Mouse (Mus musculus) heart, adult 2 months (tissue): ENCODE data around the gene Dgka. TPM values are rescaled to one million over a fixed set of nuclear protein-coding genes. Genes with fewer than 3 reads are reported as not detected.

Source experiments
- DNase-seq, 2 experiments: peaks; one replicate each; pipeline ENCODE4 v3.0.0; 2021
- H3K27ac ChIP-seq: fragments of 200-600 bp; 2 replicates; pipeline ENCODE4 v1.8.1; 2022
- H3K27me3 ChIP-seq: fragments of 200-500 bp; 2 replicates; pipeline ENCODE4 v1.6.1; 2012; ENCODE audit warnings: mild to moderate bottlenecking, low read length, inconsistent platforms, mixed read lengths; ENCODE audit not compliant: control insufficient read depth, insufficient read depth
- H3K36me3 ChIP-seq: fragments of 200-500 bp; 2 replicates; pipeline ENCODE4 v1.6.1; 2012; ENCODE audit warnings: low read length, inconsistent platforms; ENCODE audit not compliant: control insufficient read depth, insufficient read depth
- H3K4me1 ChIP-seq: fragments of 200-500 bp; 2 replicates; pipeline ENCODE4 v1.6.1; 2011; ENCODE audit warnings: low read length; ENCODE audit not compliant: control insufficient read depth, insufficient read depth
- H3K4me3 ChIP-seq: fragments of 200-600 bp; 2 replicates; pipeline ENCODE4 v1.8.1; 2022
- H3K79me2 ChIP-seq: fragments of 200-500 bp; replicated peaks from 2 replicates; pipeline ENCODE4 v1.6.1; 2012; ENCODE audit warnings: mild to moderate bottlenecking, inconsistent platforms, low read length, moderate library complexity, mixed read lengths; ENCODE audit not compliant: control insufficient read depth, insufficient read depth
- H3K9ac ChIP-seq: fragments of 200-500 bp; 2 replicates; pipeline ENCODE4 v1.6.1; 2012; ENCODE audit warnings: low read depth, mild to moderate bottlenecking, control low read depth, inconsistent platforms, low read length, mixed read lengths
- CTCF ChIP-seq: fragments of 200-600 bp; IDR thresholded peaks from 2 replicates; pipeline ENCODE4 v1.8.1; 2022; ENCODE audit warnings: antibody characterized with exemption, mild to moderate bottlenecking, moderate library complexity
- EP300 ChIP-seq: fragments of 200-500 bp; IDR thresholded peaks from 2 replicates; pipeline ENCODE4 v1.6.1; 2011; ENCODE audit warnings: low read depth, low read length, control low read depth; ENCODE audit not compliant: insufficient read depth
- POLR2A ChIP-seq: fragments of 200-500 bp; IDR thresholded peaks from 2 replicates; pipeline ENCODE4 v1.6.1; 2011; ENCODE audit warnings: mild to moderate bottlenecking, low read depth, low read length, control low read depth; ENCODE audit not compliant: insufficient read depth
- WGBS: fragments of 180-500 bp; shearing (Covaris S2); methylation state at CpG from one replicate; pipeline ENCODE4 v1.1.7; 2018; 5-methylcytosine and 5-hydroxymethylcytosine counted together
- intact Hi-C: fragments of 180-260 bp; cut with DNase I; formaldehyde crosslinking; loops from one replicate; pipeline ENCODE4 v1.15.1; 2025
- polyA plus RNA-seq: library from polyadenylated mRNA; depleted of rRNA; stranded (reverse); fragments of >200 nt; gene quantifications from 2 replicates; pipeline ENCODE4 v1.2.3, GENCODE M21; 2012
- total RNA-seq, 2 experiments: library from RNA; stranded (reverse); gene quantifications; 2 replicates each; pipeline ENCODE4 v1.2.3; 2021

Dgka gene
- total and polyA plus RNA-seq, 3 experiments, result 11.2 to 17.5 (median 12.6) TPM

- DNase-seq, result peak; percentile 83 to 84
- intact Hi-C loops, result loop anchor here (1.0 to 10.0 kb wide), 4 partner anchors 30 to 1684 kb away; partner anchors contain the start of genes Cdk4, March9 and Ormdl2
- H3K27me3 ChIP-seq, result no peaks in the 10 kb centered on the region
- peaks cover 2% of the 10 kb centered on the region; the same call in 1 of the 2 replicates for H3K79me2 ChIP-seq
- no peaks in the 10 kb centered on the region for H3K36me3 ChIP-seq
- peak overlapping the region; percentile 90 for H3K27ac ChIP-seq
- peak; percentile 60; the same call in 1 of the 2 replicates for TF ChIP-seq EP300
- TF ChIP-seq POLR2A, result peak; percentile 63
- peak; percentile 53 for TF ChIP-seq CTCF
- peak overlapping the region; percentile 70 for H3K9ac ChIP-seq
- WGBS, result under 1% methylated on average over 37 of the region's 37 CpGs
- H3K4me1 ChIP-seq, result peaks cover 5% of the 10 kb centered on the region
- H3K4me3 ChIP-seq, result peak overlapping the region; percentile 83
Observed at GRCm38 (mm10) chr10:128748252-128748864, 3.7 kb upstream of the Dgka start.

GRCm38 (mm10) chr10:128747646-128748251, 3.1 kb upstream of the Dgka start, which contains the start of gene Pym1:
Gene Pym1, plus strand, starts transcription at chr10:128747889.
- WGBS, result under 1% methylated on average over 36 of the region's 36 CpGs
- Histone ChIP-seq H3K9ac (peak within 1 kb of the TSS; percentile 70), H3K27me3 (no peaks in the 10 kb centered on the region), H3K4me1 (peaks cover 5% of the 10 kb centered on the region), H3K27ac (peak within 1 kb of the TSS; percentile 90), H3K36me3 (no peaks in the 10 kb centered on the region), H3K4me3 (peak within 1 kb of the TSS; percentile 83), H3K79me2 (peaks cover 2% of the 10 kb centered on the region; the same call in 1 of the 2 replicates)
- intact Hi-C loops, result loop anchor here (1.0 to 10.0 kb wide), 4 partner anchors 31 to 1683 kb away; partner anchors contain the start of genes Cdk4, March9 and Ormdl2
- peak; percentile 76 for TF ChIP-seq POLR2A
- TF ChIP-seq EP300, result 0 out of 2 replicates have a peak, but pooled peaks have one; percentile 54
- no peak for TF ChIP-seq CTCF
- peak; percentile 85 to 89 for DNase-seq

- H3K4me3 ChIP-seq, result peak overlapping the region; percentile 83
- H3K27me3 ChIP-seq, result no peaks in the 10 kb centered on the region
- no peaks in the 10 kb centered on the region; the same call in 1 of the 2 replicates for H3K36me3 ChIP-seq
- no peaks in the 10 kb centered on the region for H3K79me2 ChIP-seq
- H3K4me1 ChIP-seq, result peaks cover 5% of the 10 kb centered on the region
- no peak for DNase-seq
- intact Hi-C loops, result loop anchor here (5.0 to 10.0 kb wide), 2 partner anchors 75 to 1682 kb away; partner anchors contain the start of genes Cdk4, March9 and Ormdl2
- TF ChIP-seq EP300 (no peak), CTCF (no peak), POLR2A (no peak)
- 36% methylated on average over 9 of the region's 9 CpGs for WGBS
- H3K27ac ChIP-seq, result peak overlapping the region; percentile 90
- peak overlapping the region; percentile 61 for H3K9ac ChIP-seq
Observed at GRCm38 (mm10) chr10:128746972-128747645, 2.5 kb upstream of the Dgka start.

DNA sequence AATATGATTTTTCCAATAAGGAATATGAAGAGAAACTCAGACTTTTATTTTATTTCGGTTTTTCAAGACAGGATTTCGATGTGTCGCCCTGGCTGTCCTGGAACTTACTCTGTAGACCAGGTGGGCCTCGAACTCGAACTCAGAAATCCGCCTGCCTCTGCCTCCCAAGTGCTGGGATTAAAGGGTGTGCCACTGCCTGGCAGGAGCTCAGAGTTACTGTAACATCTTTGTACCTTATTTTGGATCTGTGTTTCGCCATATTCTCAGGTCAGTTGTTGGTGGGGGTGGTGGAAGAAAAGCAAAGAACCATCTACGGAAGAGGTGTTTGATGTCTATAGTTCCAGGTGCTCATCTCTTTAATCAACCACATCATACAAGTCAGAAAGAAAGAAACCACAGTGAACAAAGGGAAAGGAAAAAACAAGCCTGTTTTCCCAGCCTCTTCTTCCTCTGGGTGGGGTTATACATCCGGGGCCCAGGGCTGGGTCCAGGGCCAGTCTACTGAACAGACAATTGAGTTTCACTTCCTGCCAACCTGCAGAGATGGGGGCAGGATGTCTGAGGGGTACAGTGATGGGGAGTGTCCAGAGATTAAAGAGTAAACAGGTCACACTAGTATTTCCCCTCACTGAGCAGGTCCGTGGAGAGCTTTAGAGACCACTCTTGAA, 1.4 kb upstream of the Dgka start:
- Histone ChIP-seq H3K9ac (no peak overlapping the region), H3K79me2 (no peaks in the 10 kb centered on the region), H3K4me3 (no peak overlapping the region), H3K36me3 (no peaks in the 10 kb centered on the region; the same call in 1 of the 2 replicates), H3K27ac (peak overlapping the region; percentile 90), H3K27me3 (no peaks in the 10 kb centered on the region), H3K4me1 (peaks cover 5% of the 10 kb centered on the region)
- no peak for TF ChIP-seq POLR2A
- no peak for TF ChIP-seq CTCF
- no peak for TF ChIP-seq EP300
- WGBS, result 81% methylated on average over 10 of the region's 10 CpGs
- intact Hi-C loops, result loop anchor here (5.0 to 10.0 kb wide), 2 partner anchors 76 to 1681 kb away; partner anchors contain the start of genes Cdk4, March9 and Ormdl2
- DNase-seq, result peak; percentile 31 to 68

DNA sequence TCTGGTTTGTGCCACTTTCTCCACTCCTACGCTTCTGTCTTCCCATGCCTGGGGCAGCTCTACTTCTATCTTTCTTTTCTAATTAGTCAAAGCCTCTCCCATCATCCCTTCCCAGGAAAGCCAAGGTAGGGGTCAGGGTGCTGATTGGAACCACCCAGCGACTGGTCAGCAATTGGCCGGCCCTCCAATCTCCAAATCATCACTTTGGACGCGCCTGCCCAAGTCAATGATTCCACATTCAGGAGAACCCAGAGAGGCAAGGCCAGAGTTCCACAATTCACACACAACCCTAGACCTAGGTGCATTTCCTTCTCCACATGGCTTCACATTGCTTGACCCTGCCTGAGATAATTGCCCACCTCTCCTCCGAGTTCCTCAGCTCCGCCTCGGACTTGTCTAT, 444 bp downstream of the Dgka start:
- peak overlapping the region; percentile 90 for H3K27ac ChIP-seq
- H3K27me3 ChIP-seq, result no peaks in the 10 kb centered on the region
- H3K9ac ChIP-seq, result peak overlapping the region; percentile 88
- TF ChIP-seq EP300 (no peak), POLR2A (0 out of 2 replicates have a peak, but pooled peaks have one; percentile 46)
- no peaks in the 10 kb centered on the region for H3K79me2 ChIP-seq
- H3K4me1 ChIP-seq, result peaks cover 5% of the 10 kb centered on the region
- no peaks in the 10 kb centered on the region; the same call in 1 of the 2 replicates for H3K36me3 ChIP-seq
- intact Hi-C loops, result loop anchor here (10.0 kb wide), 1 partner anchor 1679 kb away; the partner anchor contains the start of genes Cdk4 and March9
- H3K4me3 ChIP-seq, result peak overlapping the region; percentile 77
- WGBS, result 27% methylated on average over 8 of the region's 8 CpGs
- no peak for DNase-seq
